Mouse (Mus musculus) adrenal gland, postnatal 36 days (tissue): ENCODE measurements around the gene Efs. TPM values are rescaled to one million over a fixed set of nuclear protein-coding genes. Genes with fewer than 3 reads are reported as not detected.
"Not testable (repeated sequence)": the region's sequence is repeated elsewhere in the genome, so short reads cannot be mapped to it uniquely, and the experiment has no call there.

Experiments
- DNase-seq, 2 experiments: peaks; one replicate each; pipeline ENCODE4 v3.0.0; 2021; ENCODE audit warnings: mixed read lengths in 1 of 2
- long read RNA-seq, 2 experiments: library from polyadenylated mRNA; stranded (forward); transcript quantifications; one replicate each; pipeline ENCODE4 v2.0.0; 2021; ENCODE audit warnings: borderline sequencing depth in 2 of 2
- total RNA-seq, 2 experiments: library from RNA; stranded (reverse); gene quantifications; 2 replicates each; pipeline ENCODE4 v1.2.3; 2021

Efs gene
- total RNA-seq: 1 to 10 TPM; 2.5 to 3.0 TPM
- long read RNA-seq, experiment 1, partial matches to known transcripts: 2 of 2 reads
- long read RNA-seq, experiment 1, other reads (novel, unspliced or antisense): 0 of 2 reads
- long read RNA-seq, experiment 2: 0 reads

- DNase-seq: peak; percentile 51 to 62
Measured at GRCm38 (mm10) chr14:54925349-54926342, at the start of gene Efs. Efs (minus strand) TSS chr14:54926126.

- no peak for DNase-seq
Measured at GRCm38 (mm10) chr14:54974068-54974791, 48.3 kb upstream of the Efs start.

- not testable (repeated sequence) for DNase-seq
Measured at GRCm38 (mm10) chr14:54972786-54973185, 46.9 kb upstream of the Efs start.

- DNase-seq: no peak
Measured at GRCm38 (mm10) chr14:54968344-54968743, 42.4 kb upstream of the Efs start.

GRCm38 (mm10) chr14:54967874-54968273, 41.9 kb upstream of the Efs start:
- DNase-seq: no peak

- DNase-seq: no peak
Measured at GRCm38 (mm10) chr14:54966320-54966977, 40.5 kb upstream of the Efs start, which contains the start of gene Myh6. Myh6 (minus strand) TSS chr14:54966927.

GRCm38 (mm10) chr14:54965631-54966030, 39.7 kb upstream of the Efs start:
- no peak for DNase-seq

GRCm38 (mm10) chr14:54965044-54965443, 39.1 kb upstream of the Efs start:
- DNase-seq: no peak

- DNase-seq: no peak
Measured at GRCm38 (mm10) chr14:54963727-54964126, 37.8 kb upstream of the Efs start.

- DNase-seq: no peak
Measured at GRCm38 (mm10) chr14:54962714-54963113, 36.8 kb upstream of the Efs start.

GRCm38 (mm10) chr14:54961487-54961886, 35.6 kb upstream of the Efs start:
- no peak for DNase-seq

GRCm38 (mm10) chr14:54960769-54961168, 34.8 kb upstream of the Efs start:
- no peak for DNase-seq

- DNase-seq: not testable (repeated sequence)
Measured at GRCm38 (mm10) chr14:54959853-54960613, 34.1 kb upstream of the Efs start.

GRCm38 (mm10) chr14:54959197-54959596, 33.3 kb upstream of the Efs start:
- DNase-seq: no peak

GRCm38 (mm10) chr14:54958503-54958902, 32.6 kb upstream of the Efs start:
- no peak for DNase-seq

- no peak for DNase-seq
Measured at GRCm38 (mm10) chr14:54956533-54956932, 30.6 kb upstream of the Efs start.

GRCm38 (mm10) chr14:54955481-54955880, 29.6 kb upstream of the Efs start:
- DNase-seq: no peak

GRCm38 (mm10) chr14:54954474-54954873, 28.5 kb upstream of the Efs start:
- no peak for DNase-seq

GRCm38 (mm10) chr14:54953664-54954206, 27.8 kb upstream of the Efs start:
- DNase-seq: no peak

- DNase-seq: no peak
Measured at GRCm38 (mm10) chr14:54951587-54951986, 25.7 kb upstream of the Efs start.

- DNase-seq: no peak
Measured at GRCm38 (mm10) chr14:54950493-54950892, 24.6 kb upstream of the Efs start.
